Mouse (Mus musculus) heart, postnatal 0 days (tissue): ENCODE data around the gene Olfr1499.

Source experiments
- CTCF ChIP-seq: IDR thresholded peaks from 2 replicates; pipeline ENCODE4 v1.5.1; 2016; ENCODE audit warnings: antibody characterized with exemption, control low read depth, low read depth
- EP300 ChIP-seq: IDR thresholded peaks from 2 replicates; pipeline ENCODE4 v1.6.1; 2016; ENCODE audit warnings: antibody characterized with exemption, low read depth

GRCm38 (mm10) chr19:13777578-13777977, 41.7 kb downstream of the Olfr1499 start, which contains the start of gene Olfr1496:
- no peak for TF ChIP-seq CTCF
- TF ChIP-seq EP300: no peak
